Mouse (Mus musculus) monocyte, adult 5-6 weeks (primary cell): Measurements from ENCODE around the gene Trappc1. TPM values are rescaled to one million over a fixed set of nuclear protein-coding genes. Genes with fewer than 3 reads are reported as not detected.
"Not testable (repeated sequence)": the region's sequence is repeated elsewhere in the genome, so short reads cannot be mapped to it uniquely, and the experiment has no call there.

Source experiments
- ATAC-seq: fragments of 153-309, 156-312 bp; replicated peaks from 2 replicates; pipeline ENCODE4 v1.8.0; 2017; ENCODE audit warnings: mild to moderate bottlenecking; ENCODE audit not compliant: low TSS enrichment, insufficient number of reproducible peaks, severe bottlenecking, poor library complexity, low FRiP score
- total RNA-seq: library from RNA; stranded (forward); fragments of 200-1000, 200-491, 200-594 nt; gene quantifications from 3 replicates; pipeline ENCODE4 v1.2.3, GENCODE M21; 2017

Trappc1 gene
- 54.4 to 91.3 TPM (median 61.3 TPM) in 3 replicates for total RNA-seq

- ATAC-seq = peak; percentile 91
Measured at GRCm38 (mm10) chr11:69323667-69324111, at the start of gene Trappc1, which contains the start of gene Cntrob. Gene Trappc1 (plus strand): TSS chr11:69323980. Gene Cntrob (minus strand): TSS chr11:69323775.

- ATAC-seq = no peak
Measured at GRCm38 (mm10) chr11:69275650-69276049, 48.1 kb upstream of the Trappc1 start.

- ATAC-seq = no peak
Measured at GRCm38 (mm10) chr11:69276081-69276480, 47.7 kb upstream of the Trappc1 start.

DNA sequence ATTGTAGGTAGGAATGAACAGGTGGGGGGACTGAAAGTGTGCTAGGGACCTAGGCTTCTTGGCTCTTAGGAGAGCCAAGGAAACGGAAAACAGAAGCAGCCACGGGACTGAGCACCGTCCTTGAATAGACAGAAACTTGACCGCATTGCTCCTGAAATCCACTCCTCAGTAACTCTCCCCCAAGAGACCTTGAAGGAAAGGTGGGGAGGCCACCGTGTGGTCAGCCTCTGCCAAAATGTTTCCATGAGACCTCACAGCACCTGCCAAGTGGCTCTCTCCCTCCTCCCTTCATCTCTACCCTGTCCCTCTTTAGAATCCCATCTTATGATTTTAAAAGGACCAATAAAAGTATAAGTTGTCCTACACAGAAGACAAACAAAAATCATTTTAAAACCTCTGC lies 46.5 kb upstream of the Trappc1 start:
- ATAC-seq = no peak

DNA sequence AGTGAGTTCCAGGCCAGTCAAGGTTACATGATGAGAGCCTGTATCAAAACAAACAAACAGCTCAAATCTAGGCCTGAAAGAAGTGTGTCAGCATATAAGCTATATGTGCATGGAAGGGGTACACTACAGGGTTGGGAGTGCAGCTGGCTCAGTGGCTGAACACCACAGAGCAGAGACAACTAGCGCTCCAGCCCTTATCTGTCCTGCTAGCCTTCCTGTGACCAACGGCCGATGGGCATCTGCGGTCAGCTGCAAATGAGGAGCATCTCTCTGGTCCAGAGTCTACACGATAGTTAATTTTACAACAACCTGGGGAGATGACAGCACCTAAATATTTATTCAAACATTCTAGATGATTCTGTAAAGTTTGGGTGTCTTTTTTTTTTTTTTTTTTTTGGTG lies 32.7 kb upstream of the Trappc1 start:
- no peak for ATAC-seq

GRCm38 (mm10) chr11:69295286-69295685 lies 28.5 kb upstream of the Trappc1 start:
- no peak for ATAC-seq

DNA sequence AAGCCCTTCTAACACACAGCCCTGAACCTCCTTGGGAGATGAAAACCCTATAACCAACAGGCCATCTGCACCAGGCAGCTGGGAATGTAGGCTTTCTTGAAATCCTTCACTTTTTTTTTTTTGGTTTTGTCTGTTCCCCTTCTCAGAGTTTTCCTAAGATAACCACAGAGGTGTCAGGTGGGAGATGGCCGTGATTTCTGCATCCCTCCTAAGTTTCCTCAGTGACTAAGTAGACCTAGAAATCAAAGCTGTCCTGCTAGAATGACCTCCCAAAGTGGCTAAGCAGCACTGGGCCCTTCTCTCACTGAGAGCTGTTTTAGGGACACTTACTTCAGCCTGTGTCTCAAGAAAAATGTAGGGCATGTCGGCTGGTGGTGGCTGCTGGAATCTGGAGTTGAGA lies 26.0 kb upstream of the Trappc1 start:
- no peak for ATAC-seq

- ATAC-seq = no peak
Measured at GRCm38 (mm10) chr11:69298231-69298630, 25.5 kb upstream of the Trappc1 start.

DNA sequence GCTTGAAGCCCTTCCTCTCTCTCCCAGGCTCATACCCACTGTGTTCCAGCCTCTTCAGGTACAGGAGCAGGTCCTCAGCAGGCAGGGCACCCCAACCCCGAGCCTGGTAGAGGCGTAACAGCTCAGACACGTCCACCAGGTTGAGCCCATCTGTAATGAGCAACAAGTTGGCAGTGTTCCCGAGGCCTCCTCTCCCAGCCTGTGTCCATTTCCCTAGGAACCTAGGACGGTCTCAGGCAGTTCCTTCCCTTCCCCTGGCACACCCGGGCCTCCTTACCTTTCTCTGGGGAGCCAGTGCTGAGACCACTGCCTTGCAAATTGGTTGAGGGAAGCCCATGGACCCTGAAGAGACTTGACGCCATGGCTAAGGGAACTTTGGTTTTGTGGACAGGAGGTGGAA lies 21.0 kb upstream of the Trappc1 start:
- no peak for ATAC-seq

- no peak for ATAC-seq
Measured at GRCm38 (mm10) chr11:69305291-69305690, 18.5 kb upstream of the Trappc1 start.

DNA sequence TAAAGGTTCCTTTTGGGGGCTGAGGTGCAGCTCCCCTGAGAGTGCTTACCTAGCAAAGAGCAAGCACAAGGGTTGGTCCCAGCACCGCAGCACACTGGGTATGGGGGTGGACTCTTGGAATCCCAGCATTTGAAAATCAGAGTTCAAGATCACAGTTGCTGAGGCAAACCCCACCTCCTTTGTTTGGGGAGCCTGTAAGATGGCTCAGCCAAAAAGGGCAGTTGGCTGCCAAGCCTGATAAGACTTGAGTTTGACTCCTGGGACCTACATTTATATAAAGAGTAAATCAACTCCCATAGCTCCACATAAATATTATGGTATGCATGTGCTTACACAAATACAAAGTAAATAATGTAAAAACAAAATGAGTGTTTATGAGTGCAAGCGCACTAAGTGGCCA lies 17.7 kb upstream of the Trappc1 start:
- ATAC-seq = no peak

- ATAC-seq = no peak
Measured at GRCm38 (mm10) chr11:69311266-69311665, 12.5 kb upstream of the Trappc1 start.

DNA sequence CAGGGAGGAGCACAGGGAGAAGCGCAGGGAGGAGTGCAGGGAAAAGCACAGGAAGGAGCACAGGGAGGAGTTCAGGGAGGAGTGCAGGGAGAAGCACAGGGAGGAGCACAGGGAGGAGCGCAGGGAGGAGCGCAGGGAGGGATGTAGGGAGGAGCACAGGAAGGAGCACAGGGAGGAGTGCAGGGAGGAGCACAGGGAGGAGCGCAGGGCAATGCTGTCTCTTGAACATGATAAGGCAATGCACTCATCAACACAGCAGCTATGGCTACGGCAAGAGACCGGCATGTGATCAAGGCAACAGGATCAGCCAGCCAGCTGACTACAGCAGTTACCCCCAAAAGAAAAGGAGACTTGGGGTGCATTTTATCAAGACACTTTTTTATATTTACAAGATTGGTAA lies 7.4 kb upstream of the Trappc1 start:
- no peak for ATAC-seq

- ATAC-seq = not testable (repeated sequence)
Measured at GRCm38 (mm10) chr11:69318000-69318399, 5.8 kb upstream of the Trappc1 start.

DNA sequence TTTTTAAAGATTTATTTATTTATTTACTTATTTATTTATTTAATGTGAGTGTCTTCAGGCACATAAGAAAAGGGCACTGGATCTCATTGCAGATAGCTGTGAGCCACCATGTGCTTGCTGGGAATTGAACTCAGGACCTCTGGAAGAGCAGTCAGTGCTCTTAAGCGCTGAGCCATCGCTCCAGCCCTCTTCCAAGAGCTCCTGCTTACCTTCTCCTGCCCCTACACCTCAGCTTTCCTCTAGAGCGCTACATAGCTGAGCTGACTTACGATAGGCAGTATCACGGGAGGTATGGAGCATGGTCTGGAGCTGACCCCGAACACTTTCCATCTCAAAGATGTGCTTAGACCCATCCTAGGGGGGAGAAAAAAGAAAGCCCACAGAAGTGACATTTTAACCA lies 2.2 kb upstream of the Trappc1 start:
- no peak for ATAC-seq

DNA sequence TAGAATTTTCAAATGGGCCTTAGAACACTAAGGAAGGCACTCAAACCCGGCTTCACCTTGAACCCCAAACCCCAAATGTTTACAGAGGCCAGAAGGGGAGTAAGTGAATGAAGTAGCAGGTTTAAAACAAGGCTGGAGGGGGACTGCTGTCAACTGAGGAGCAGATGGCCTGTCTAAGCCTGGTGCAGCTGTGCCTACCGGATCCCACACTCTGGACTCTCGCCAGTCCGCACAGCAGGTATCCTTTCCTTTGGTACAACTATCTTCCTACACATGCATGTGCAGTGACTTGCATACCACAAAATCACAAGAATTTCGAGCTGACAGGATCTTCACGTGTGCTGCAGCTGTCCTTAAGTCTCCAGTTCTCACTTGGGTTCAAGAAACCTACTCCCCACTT lies 1.8 kb upstream of the Trappc1 start:
- no peak for ATAC-seq

- no peak for ATAC-seq
Measured at GRCm38 (mm10) chr11:69322693-69323471, 898 bp upstream of the Trappc1 start.

DNA sequence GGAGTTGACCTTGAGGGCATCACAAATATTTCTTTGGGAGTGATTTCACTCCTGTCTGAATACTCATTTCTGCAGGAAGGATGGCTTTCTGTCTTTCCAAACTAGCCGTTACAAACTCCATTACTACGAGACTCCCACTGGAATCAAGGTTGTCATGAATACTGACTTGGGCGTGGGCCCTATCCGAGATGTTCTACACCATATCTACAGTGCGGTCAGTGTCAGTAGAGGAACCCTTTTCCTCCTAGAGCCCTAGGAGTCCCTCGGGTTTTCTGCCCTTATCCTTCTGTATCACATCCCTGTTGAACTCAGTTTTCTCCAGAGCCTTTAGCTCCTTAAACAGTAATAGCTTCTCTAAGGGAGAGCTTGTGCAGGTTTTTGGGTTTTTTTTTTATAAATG lies 969 bp downstream of the Trappc1 start:
- ATAC-seq = no peak

DNA sequence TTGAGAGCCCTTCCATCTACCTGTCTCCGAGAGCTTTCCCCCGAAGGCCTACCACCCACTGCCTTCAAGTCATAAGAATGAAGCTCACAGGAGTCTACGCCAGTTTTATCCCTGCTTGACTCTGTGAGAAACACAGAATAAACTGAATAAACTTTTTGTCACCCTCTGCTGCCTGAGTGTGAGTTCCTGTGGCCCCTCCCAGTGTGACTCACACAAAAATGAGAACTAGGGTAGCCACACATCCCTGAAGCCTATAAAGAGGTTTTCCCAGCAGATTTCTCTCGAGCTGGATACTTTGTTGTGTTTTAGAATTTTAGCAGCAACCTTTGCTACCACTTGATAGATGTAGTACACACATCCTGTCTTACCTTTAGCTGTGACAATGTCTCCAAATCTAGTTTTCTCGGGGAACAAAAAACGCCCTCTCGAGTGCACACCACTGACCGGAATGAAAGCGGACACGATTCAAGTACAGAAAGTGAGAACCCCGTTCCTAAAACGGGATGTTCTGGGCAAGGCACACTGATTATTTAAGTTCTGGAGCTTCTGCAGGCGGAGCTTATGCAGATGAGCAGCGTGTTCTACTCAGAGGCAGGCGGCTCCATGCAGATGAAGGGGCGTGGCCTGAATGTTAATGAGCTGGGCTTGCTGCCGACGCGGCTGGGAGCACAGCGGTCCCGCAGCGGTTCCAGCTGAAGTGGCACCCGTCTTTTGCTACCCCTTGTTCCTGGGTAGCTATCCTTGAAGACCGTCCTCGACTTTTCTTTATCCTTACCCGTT lies 2.0 kb downstream of the Trappc1 start, which contains the start of gene Kcnab3:
Gene Kcnab3, plus strand, starts transcription at position 631 of the 780 bp plus-strand sequence.
- ATAC-seq = peak; percentile 80
